Mouse (Mus musculus) hindbrain, embryonic 15.5 days (tissue): ENCODE measurements around the gene Acnat1. TPM values are rescaled to one million over a fixed set of nuclear protein-coding genes. Genes with fewer than 3 reads are reported as not detected.
A peak's percentile ranks its signal among the peaks of the same experiment; 100 is the strongest.
"Not testable (repeated sequence)": the region's sequence is repeated elsewhere in the genome, so short reads cannot be mapped to it uniquely, and the experiment has no call there.

ENCODE experiments used
- ATAC-seq: fragments of 200-750 bp; cut with Nextera tagmentation; 2 replicates; pipeline ENCODE4 v1.8.0; 2017; ENCODE audit warnings: low read depth, moderate number of reproducible peaks, moderate TSS enrichment; ENCODE audit not compliant: low FRiP score
- H3K27ac ChIP-seq: fragments of 300-500 bp; sonication (generic); replicated peaks from 2 replicates; pipeline ENCODE4 v1.5.1; 2015; ENCODE audit warnings: mild to moderate bottlenecking, inconsistent platforms
- H3K27me3 ChIP-seq: fragments of 300-500 bp; sonication (generic); 2 replicates; pipeline ENCODE4 v1.6.1; 2015; ENCODE audit warnings: control low read depth, inconsistent platforms
- H3K36me3 ChIP-seq: fragments of 300-500 bp; sonication (generic); 2 replicates; pipeline ENCODE4 v1.6.1; 2015; ENCODE audit warnings: control low read depth, inconsistent platforms
- H3K4me1 ChIP-seq: fragments of 300-500 bp; sonication (generic); replicated peaks from 2 replicates; pipeline ENCODE4 v1.6.1; 2015; ENCODE audit warnings: control low read depth, inconsistent platforms
- H3K4me2 ChIP-seq: fragments of 300-500 bp; sonication (generic); 2 replicates; pipeline ENCODE4 v1.6.1; 2015; ENCODE audit warnings: moderate library complexity, mild to moderate bottlenecking, inconsistent platforms
- H3K4me3 ChIP-seq: fragments of 300-500 bp; sonication (generic); 2 replicates; pipeline ENCODE4 v1.5.1; 2015; ENCODE audit warnings: mild to moderate bottlenecking, inconsistent platforms
- H3K9ac ChIP-seq: fragments of 300-500 bp; sonication (generic); 2 replicates; pipeline ENCODE4 v1.6.1; 2015; ENCODE audit warnings: inconsistent platforms
- H3K9me3 ChIP-seq: fragments of 300-500 bp; sonication (generic); 2 replicates; pipeline ENCODE4 v1.6.1; 2016; ENCODE audit warnings: control low read depth, inconsistent platforms
- WGBS: fragments of 180-500 bp; shearing (Covaris S2); methylation state at CpG from one replicate; pipeline ENCODE4 v1.1.7; 2015; 5-methylcytosine and 5-hydroxymethylcytosine counted together
- polyA plus RNA-seq: library from polyadenylated mRNA; unstranded; fragments of >200 nt; fragmentation: Nextera tagmentation; extraction: Ambion mirVana; gene quantifications from 2 replicates; pipeline ENCODE4 v1.2.1, GENCODE M21; 2015

Gene Acnat1
- polyA plus RNA-seq, 1 experiment from 2014 or later = not detected

GRCm38 (mm10) chr4:49485934-49486650 lies 12.4 kb upstream of the Acnat1 start:
- WGBS = 80% methylated on average over 3 of the region's 3 CpGs
- H3K9ac ChIP-seq, H3K4me3 ChIP-seq, H3K27ac ChIP-seq, H3K4me2 ChIP-seq, H3K9me3 ChIP-seq, H3K4me1 ChIP-seq, H3K36me3 ChIP-seq, H3K27me3 ChIP-seq, ATAC-seq: not testable (repeated sequence)

- no peak for ATAC-seq
- no peaks in the 10 kb centered on the region for H3K9me3 ChIP-seq
- H3K36me3 ChIP-seq = no peaks in the 10 kb centered on the region
- no peak overlapping the region for H3K4me2 ChIP-seq
- H3K27me3 ChIP-seq = no peaks in the 10 kb centered on the region
- H3K27ac ChIP-seq = no peak overlapping the region
- H3K4me3 ChIP-seq = no peak overlapping the region
- no peaks in the 10 kb centered on the region for H3K4me1 ChIP-seq
- H3K9ac ChIP-seq = no peak overlapping the region
Observed at GRCm38 (mm10) chr4:49485442-49485841, 11.7 kb upstream of the Acnat1 start.

- Histone ChIP-seq H3K27ac (no peak overlapping the region), H3K36me3 (no peaks in the 10 kb centered on the region), H3K9ac (no peak overlapping the region), H3K4me1 (no peaks in the 10 kb centered on the region), H3K27me3 (no peaks in the 10 kb centered on the region), H3K9me3 (no peaks in the 10 kb centered on the region), H3K4me2 (no peak overlapping the region), H3K4me3 (no peak overlapping the region)
- ATAC-seq = no peak
- 45% methylated on average over 3 of the region's 3 CpGs for WGBS
Observed at GRCm38 (mm10) chr4:49480896-49481295, 7.2 kb upstream of the Acnat1 start.

- WGBS = 29% methylated on average over 21 of the region's 21 CpGs
- peak overlapping the region; percentile 3; the same call in 1 of the 2 replicates for H3K4me2 ChIP-seq
- no peak for ATAC-seq
Observed at GRCm38 (mm10) chr4:49480104-49480760, 6.5 kb upstream of the Acnat1 start.

GRCm38 (mm10) chr4:49479035-49479434 lies 5.3 kb upstream of the Acnat1 start:
- H3K27me3 ChIP-seq, H3K4me1 ChIP-seq, H3K4me2 ChIP-seq, H3K9ac ChIP-seq, H3K27ac ChIP-seq, H3K4me3 ChIP-seq, H3K36me3 ChIP-seq, H3K9me3 ChIP-seq, ATAC-seq: not testable (repeated sequence)
- WGBS = 23% methylated on average over 2 of the region's 2 CpGs

More at GRCm38 (mm10) chr4:49480104-49480760, 6.5 kb upstream of the Acnat1 start:
- H3K4me3 ChIP-seq = no peak overlapping the region
- H3K9me3 ChIP-seq = no peaks in the 10 kb centered on the region
- no peaks in the 10 kb centered on the region for H3K27me3 ChIP-seq
- no peaks in the 10 kb centered on the region for H3K36me3 ChIP-seq
- no peak overlapping the region for H3K27ac ChIP-seq
- H3K9ac ChIP-seq = no peak overlapping the region
- no peaks in the 10 kb centered on the region for H3K4me1 ChIP-seq

GRCm38 (mm10) chr4:49478118-49478877 lies 4.6 kb upstream of the Acnat1 start:
- no peak overlapping the region for H3K27ac ChIP-seq
- peak overlapping the region; percentile 48 for H3K4me2 ChIP-seq
- H3K4me1 ChIP-seq = no peaks in the 10 kb centered on the region
- H3K9me3 ChIP-seq = no peaks in the 10 kb centered on the region
- no peak overlapping the region for H3K9ac ChIP-seq
- no peaks in the 10 kb centered on the region for H3K27me3 ChIP-seq
- peak; percentile 61; the same call in 1 of the 2 replicates for ATAC-seq
- H3K36me3 ChIP-seq = no peaks in the 10 kb centered on the region
- WGBS = 20% methylated on average over 19 of the region's 19 CpGs
- H3K4me3 ChIP-seq = peak overlapping the region; percentile 10

GRCm38 (mm10) chr4:49474583-49474982 lies 871 bp upstream of the Acnat1 start:
- no peaks in the 10 kb centered on the region for H3K9me3 ChIP-seq

GRCm38 (mm10) chr4:49469435-49470151 lies 4.1 kb downstream of the Acnat1 start:
- no peaks in the 10 kb centered on the region for H3K4me1 ChIP-seq
- 91% methylated on average over 3 of the region's 3 CpGs for WGBS
- no peak overlapping the region for H3K4me3 ChIP-seq
- no peak overlapping the region for H3K9ac ChIP-seq
- H3K9me3 ChIP-seq = no peaks in the 10 kb centered on the region
- no peaks in the 10 kb centered on the region for H3K27me3 ChIP-seq
- ATAC-seq = no peak
- no peak overlapping the region for H3K27ac ChIP-seq
- H3K4me2 ChIP-seq = no peak overlapping the region
- H3K36me3 ChIP-seq = no peaks in the 10 kb centered on the region

More at GRCm38 (mm10) chr4:49474583-49474982, 871 bp upstream of the Acnat1 start:
- no peak for ATAC-seq
- H3K4me2 ChIP-seq = no peak overlapping the region
- H3K36me3 ChIP-seq = no peaks in the 10 kb centered on the region
- H3K4me1 ChIP-seq = no peaks in the 10 kb centered on the region
- H3K9ac ChIP-seq = no peak overlapping the region
- H3K27me3 ChIP-seq = no peaks in the 10 kb centered on the region
- H3K4me3 ChIP-seq = no peak overlapping the region
- no peak overlapping the region for H3K27ac ChIP-seq

- no peak for ATAC-seq
Observed at GRCm38 (mm10) chr4:49467360-49467759, 6.4 kb downstream of the Acnat1 start.

GRCm38 (mm10) chr4:49456171-49456570 lies 17.5 kb downstream of the Acnat1 start:
- Histone ChIP-seq H3K9ac (no peak overlapping the region), H3K4me2 (no peak overlapping the region), H3K27me3 (no peaks in the 10 kb centered on the region), H3K4me1 (no peaks in the 10 kb centered on the region), H3K4me3 (no peak overlapping the region), H3K9me3 (no peaks in the 10 kb centered on the region), H3K27ac (no peak overlapping the region), H3K36me3 (no peaks in the 10 kb centered on the region)
- WGBS = 79% methylated on average over 2 of the region's 2 CpGs
- ATAC-seq = no peak

More at GRCm38 (mm10) chr4:49467360-49467759, 6.4 kb downstream of the Acnat1 start:
- Histone ChIP-seq H3K27me3 (no peaks in the 10 kb centered on the region), H3K9ac (no peak overlapping the region), H3K4me1 (no peaks in the 10 kb centered on the region), H3K27ac (no peak overlapping the region), H3K4me3 (no peak overlapping the region), H3K4me2 (no peak overlapping the region), H3K9me3 (no peaks in the 10 kb centered on the region), H3K36me3 (no peaks in the 10 kb centered on the region)
- 90% methylated on average over 6 of the region's 6 CpGs for WGBS

GRCm38 (mm10) chr4:49451848-49452551 lies 21.7 kb downstream of the Acnat1 start:
- Histone ChIP-seq H3K4me2 (no peak overlapping the region), H3K27ac (no peak overlapping the region), H3K27me3 (no peaks in the 10 kb centered on the region), H3K36me3 (no peaks in the 10 kb centered on the region), H3K4me3 (no peak overlapping the region), H3K9me3 (no peaks in the 10 kb centered on the region), H3K4me1 (no peaks in the 10 kb centered on the region), H3K9ac (no peak overlapping the region)
- WGBS = 75% methylated on average over 1 of the region's 1 CpGs
- no peak for ATAC-seq
